Mouse (Mus musculus) gastrocnemius, adult 18-20 months (tissue): ENCODE measurements at regions not wholly inside any gene's neighbourhood (a gene's known extent, or its start where the extent isn't known, plus 50 kb on each side); places are given as distances from the start of the nearest gene placed in this dataset.

Experiments
- DNase-seq: peaks from one replicate; pipeline ENCODE4 v3.0.0; 2021; ENCODE audit warnings: low spot score

DNA sequence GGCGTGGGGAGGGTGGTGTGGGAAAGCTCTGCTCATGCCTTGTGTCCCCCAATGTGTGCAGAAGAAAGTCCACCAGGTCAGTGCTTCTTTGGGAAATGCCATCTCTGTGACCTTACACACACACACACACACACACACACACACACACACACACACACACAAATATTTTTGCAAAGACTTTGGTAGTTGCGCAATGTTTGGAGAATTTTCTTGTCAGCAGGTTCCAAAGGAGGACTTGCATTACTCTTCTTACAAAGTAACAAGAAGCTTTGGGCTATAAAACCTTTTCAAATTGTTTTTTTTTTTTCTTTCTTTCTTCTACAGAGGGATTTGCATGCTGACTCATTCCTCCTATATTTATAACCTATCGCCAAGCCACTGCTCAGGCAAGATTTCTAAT is 59.1 kb upstream of the Npvf start:
- no peak for DNase-seq

DNA sequence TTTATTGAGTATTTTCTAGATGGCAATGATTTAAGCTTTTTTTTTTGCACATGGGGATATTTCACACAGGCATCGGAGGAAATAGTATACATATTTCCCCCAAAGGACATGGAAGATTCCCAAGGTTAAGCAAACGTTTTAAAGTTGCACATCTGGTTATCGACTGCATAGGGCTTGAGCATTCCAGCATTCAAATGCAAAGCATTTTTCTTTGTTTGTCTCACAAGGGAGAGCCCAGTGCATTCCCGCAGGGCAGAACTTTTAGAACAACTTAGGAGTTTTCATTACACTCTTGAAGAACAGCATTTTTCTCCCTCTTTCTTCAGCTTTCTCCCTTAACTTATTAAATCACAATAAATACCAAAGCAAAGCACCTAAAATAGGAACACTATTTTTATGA is 64.4 kb upstream of the Npvf start:
- no peak for DNase-seq

DNA sequence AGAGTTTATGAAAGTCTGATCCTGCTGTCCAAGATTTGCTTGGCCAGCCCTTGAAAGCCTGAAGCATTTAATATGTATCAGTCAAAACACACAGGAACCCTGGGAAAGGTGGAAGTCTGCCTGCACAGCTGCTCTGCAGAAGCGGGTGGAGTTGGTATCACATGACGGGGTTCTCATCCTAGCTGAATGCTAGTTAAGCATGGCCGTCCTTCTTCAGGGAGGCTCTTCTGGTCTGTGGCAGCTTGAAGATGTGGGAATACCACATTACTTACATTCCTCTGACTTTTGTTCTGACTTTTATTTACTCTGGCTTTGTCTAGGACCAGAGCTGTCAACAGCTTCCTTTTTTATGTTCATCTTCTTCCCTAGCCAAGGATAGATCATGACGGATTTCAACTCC is 66.1 kb upstream of the Npvf start:
- DNase-seq: peak; percentile 36

DNA sequence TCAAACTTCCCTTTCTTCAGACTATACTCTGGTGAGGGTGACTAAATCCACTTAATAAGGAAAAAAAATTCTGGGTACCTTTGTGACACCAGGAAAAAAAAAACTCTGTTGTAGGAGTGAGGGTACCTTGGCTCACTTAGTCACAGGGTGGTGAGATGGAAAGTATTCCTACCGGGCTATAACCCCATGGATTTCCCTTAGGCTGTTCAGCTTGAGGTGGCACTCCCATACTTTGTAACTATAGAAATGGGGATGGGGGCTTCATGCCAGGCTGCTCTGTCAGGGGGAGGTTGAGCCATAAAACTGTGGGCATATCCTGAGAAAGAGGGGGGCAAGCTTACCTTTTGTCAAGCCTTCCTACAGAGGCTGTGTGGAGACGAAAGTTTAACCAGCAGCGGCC is 71.4 kb upstream of the Npvf start:
- no peak for DNase-seq

DNA sequence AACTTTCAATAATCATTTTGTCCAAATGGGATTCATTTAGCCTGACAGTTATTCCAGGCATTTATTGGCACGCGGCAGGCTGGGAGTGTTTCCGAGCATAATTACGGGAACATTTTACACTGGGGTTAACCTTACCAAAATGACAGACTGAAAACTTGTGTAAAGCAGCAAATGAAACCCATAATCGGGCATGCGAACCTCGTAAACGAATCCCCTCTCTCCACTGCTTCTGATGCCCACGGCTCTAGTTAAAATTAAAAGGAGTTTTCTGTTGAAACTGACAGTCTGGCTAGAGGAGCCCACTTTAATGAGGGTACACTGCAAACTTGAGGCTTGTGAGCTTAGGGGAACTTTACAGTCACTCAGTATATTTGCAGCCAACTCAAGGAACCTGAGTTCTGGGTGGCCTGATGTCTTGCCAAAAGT is 71.9 kb upstream of the Npvf start:
- no peak for DNase-seq

DNA sequence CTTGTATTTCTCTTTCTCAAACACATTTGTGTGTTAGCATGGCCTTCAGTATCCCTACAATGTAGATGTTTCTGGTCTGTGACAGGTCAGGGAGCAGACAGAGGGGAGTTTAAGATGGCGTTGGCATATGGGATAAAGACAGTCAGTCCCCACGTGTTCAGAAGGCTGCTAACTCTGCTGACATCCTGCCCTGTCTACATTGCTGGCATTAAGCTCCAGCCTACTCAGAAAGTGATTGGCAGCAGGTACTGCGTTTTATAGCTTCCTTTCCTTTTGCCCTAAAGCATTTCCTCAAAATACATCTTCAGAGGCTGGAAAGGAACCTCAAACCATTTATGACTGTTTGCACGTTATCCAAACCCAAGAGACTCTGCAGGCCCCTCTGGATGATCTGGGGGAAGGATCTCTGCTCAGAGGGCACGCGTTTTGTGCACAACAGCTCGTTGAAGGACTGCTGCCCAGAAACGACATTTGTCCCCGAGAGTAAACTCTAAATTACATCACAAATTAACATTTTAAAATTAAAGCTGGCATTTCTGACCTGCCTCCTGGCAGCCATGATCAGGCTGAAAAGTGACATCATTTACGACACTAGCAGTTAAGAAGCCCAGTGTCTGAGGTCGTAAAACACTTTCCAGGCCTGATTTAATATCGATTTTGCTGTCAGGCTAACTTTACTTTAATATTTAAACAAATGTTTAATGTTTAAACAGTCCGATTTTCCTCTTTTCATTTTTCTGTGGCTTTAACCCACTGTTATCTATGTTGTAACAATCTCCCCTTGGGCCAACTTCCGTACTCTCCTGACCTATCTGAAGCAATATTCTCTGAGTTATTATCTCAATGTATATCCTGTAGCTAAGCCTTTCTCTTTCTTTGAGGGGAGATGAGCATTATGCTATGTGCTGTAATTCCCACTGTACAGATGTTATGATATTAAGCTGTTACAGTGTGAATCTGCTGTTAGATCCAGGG is 76.8 kb upstream of the Npvf start:
- DNase-seq: no peak

DNA sequence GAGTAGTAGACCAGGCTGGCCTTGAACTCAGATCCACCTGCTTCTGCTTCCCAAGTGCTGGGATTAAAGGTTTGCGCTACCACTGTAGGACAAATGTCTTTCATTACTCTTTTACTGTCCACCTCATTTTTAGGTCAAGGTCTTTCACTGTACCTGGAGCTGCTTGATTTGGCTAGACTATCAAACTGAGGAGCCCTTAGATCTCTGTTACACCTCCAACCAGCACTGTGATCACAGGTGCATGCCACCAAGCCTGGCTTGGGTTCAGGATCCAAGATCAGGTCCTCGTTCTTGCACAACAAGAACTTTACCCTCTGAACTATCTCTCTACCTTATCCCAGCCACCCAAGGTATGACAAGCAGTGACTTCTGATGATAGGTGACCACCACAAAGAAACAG is 80.5 kb upstream of the Npvf start:
- DNase-seq: no peak

DNA sequence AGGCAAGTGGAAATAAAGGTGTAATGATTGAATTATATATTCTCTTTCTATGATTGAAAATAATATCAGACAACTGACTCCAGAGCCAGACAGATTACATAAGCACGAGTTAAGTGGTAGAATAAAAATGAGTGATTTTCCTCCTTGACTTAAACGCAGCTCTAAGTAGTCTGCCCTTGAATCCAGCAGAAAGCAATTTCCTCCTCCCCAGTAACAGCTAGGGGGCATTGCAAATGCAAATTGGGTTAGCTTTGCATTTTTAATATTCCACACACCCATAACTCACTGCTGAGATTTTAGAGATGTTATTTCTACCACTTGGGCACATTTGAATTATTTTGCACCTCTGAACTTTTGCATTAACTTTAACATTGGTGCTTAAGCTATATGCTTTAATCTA is 81.6 kb upstream of the Npvf start:
- DNase-seq: no peak

DNA sequence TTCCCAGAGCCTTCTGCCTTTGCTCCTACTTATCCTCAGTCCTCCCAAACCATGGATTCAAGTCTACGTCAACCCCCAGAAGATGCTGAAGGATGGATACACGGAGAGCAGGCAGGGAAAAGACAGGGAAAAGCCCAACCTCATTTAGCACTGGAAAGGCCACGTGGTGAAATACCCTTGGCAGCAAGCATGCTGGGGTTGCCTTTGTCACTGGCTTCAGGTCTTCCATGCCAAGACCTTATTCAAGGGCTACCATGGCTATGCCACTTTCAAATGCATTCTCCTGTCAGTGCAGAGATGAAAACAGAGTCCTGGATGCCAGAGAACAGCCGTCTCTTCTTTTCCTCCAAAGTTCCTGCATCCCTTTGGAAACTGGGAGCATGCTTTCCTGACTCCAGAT is 87.8 kb upstream of the Npvf start:
- no peak for DNase-seq

DNA sequence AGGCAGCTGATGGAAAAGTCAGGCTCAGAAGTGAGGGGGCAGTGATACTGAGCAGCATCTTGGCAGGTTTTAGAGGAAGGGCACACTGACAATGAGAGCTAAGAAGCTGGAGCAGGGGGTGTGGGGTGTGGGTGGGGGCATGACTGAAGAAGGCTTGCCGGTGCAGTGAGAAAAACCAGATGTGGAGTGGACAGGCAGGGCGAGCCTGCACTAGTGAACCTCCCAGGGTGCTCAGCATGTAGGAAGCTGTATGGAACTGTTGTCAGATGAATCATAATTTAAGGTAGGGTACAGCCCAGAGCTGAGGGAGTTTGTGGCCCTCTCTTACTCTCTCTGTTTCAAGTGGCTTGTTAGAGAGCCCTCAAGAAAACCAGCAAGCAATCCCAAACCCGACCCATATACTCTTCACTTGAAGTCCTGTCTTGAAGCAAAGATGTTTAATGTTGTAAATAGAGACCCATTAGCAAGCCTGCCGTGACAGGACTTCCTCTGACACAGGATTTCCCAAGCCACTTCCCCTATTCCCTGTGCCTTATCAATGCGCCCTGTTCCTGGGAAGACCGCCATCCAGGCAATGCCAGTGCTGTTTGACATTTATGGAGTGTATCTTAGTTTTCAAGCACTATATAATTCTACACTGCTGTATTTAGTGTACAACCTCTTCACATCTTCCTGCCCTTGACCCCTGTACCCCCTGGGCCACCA is 90.4 kb upstream of the Npvf start:
- DNase-seq: no peak

DNA sequence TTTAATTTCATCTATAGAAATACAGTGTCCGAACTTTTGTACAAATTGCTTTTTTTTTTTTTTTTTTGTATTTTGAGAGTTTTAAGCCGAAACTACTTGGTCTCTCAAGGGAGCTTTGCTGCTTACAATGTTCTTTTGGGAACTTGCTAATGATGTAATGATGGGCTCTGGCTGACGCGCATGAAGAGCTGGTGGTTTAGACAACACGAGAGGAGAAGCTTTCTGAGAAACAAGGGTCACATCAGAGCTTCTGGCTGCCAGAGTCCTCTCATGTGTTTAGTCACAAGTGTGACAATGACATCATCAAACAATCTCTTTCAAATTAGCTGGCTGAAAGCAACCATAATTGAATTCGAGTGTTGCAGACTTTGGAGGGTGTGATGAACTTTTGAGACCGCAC is 98.9 kb upstream of the Npvf start:
- peak; percentile 11 for DNase-seq

DNA sequence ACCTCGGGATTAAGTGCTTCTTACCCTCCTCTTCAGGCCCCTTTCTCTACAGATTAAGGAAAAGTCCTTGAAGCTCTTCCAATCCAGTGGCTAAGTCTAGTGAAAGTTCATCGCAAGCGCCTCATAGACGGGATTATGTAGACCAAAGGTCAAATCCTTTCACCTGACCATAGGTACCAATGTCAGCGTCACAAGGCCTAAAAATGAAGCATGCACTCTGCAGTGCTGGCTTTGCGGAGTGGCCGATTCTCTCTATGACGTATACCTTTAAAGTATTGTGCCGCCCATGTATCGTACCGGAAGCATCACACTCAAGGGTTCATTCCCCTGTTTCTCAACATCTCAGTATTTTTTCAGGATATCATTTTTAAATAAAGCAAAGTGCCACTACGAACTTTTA is 100.5 kb upstream of the Npvf start:
- no peak for DNase-seq

DNA sequence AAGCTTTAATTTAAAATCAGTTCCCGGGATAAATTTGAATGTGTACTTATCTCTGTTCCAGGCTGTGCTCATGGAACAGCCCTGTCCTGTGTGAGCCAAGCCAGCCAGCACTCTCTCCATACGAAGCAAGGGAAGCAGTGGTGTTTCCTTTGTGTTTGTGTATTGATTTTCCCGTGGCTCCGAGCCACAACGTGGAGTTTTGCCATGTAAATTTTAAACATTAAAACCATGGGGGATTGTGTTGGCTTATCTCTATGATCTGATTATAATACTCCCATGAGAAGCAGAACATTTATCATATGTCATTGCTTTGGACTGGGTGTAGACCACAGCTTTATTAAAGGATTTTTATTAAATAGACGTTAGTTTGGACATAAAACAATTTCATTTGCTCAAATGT is 106.1 kb upstream of the Npvf start:
- no peak for DNase-seq

DNA sequence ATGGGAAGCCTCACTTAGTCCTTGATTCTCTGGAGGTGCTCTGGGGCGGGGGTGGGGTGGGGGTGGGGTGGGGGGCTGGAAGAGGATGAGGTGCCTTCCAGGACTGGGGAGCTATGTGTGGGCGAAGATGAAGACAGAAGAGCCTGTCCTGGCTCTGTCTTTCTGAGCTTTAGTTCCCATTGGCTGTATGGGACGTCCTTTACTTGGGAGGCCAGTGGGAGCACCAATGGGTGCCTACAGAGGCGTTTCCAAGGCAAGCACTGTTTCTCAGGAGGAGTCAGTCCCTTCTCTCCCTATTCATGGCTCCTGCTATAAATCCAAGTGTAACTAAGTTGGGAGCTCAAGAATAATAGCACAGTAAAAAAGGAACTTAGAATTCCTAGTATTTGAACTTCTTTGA is 108.9 kb upstream of the Npvf start:
- DNase-seq: no peak

DNA sequence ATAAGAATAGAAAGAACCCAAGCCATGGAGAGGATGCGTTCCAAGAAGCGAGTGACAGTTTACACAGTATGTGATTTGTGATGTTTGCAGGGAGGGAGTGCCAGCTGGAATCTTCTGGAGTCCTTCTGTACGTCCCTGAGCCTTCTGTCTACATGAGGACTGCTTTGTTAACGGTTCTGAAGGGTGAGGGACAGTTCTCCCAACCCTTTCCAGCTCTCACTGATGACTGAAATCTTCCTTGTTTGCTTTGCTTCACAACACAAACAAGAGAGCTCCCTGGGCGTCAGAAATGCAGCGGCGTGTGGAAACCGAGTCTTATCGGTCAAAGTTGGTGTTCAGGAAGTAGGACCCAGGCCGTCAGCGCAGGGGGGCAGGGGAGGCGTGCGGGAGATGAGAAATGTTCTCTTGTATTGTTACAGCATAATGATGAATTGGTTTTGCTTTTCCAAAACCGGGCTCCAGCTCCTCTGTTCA is 112.2 kb upstream of the Npvf start:
- DNase-seq: no peak

DNA sequence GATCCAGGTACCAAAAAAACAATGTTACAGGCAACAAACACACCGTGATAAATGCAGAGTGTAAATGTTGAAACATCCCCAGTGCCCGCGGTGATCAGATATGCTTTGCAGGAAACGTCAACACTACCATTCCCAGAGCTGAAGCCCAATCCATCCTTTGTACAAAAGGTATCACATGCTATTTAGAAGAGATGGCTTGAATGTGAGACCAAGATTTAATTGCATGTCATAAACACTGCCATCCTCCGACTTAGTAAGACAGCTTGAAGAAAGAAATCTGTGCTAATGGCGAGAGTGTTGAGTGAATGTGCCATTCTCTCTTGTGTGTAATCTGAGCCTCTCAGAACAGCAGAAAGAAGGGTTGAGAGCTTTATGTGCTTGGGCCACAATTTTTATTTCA is 112.9 kb upstream of the Npvf start:
- DNase-seq: no peak

DNA sequence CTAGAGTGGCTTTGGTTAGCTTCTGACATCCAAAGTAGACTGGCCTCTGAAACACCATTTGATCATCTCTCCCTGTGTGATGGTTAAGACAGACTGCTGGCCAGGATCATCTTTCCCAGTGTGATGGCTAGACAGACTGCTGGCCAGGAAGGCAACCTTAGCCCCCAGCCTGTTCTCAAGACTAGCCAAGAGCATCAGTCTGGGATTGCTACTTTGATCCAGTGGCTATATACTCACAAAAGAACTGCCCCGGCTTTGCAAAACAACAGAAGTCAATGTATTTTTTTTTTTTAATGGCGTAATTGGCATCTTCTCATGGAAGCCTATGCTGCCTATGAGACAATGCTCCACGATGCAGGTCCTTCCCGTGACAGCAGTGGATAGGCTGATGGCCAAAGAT is 113.6 kb upstream of the Npvf start:
- DNase-seq: no peak

DNA sequence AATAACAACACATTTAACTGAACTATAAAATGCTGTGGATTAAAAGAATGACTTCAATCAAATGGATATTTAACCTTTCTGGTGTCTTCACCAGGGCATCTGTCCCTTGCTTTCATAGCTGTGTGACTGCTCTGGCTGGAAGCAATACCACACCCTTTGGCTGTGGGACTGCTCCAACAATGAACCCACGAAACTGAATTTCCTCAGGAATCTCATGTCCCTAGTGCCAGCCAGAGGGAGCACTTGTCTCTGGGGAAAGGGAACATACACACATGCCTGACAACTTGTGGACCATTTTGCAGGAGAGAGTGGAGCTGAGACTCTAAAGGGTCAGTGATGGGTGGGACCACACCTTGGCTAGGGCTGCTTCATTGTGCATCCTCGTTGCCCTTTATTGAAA is 114.9 kb upstream of the Npvf start:
- no peak for DNase-seq

DNA sequence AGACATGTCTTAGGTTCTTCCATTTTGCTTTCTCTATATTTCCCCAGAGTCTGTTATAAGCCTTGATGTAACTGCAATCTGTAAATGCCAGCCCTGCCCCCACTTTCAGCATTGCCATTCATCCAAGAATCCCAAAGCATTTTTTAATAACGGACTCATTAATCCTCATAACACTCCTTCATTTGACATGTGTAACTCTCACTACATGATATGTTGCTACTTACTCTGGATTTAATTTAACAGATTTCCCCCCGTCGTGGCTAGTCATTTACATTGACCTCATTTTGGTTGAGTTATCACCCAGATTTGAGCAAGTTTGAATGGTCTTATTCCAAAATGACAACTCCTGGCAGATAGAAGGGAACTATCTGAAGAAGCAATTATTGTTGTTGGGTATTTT is 116.2 kb upstream of the Npvf start:
- DNase-seq: no peak

DNA sequence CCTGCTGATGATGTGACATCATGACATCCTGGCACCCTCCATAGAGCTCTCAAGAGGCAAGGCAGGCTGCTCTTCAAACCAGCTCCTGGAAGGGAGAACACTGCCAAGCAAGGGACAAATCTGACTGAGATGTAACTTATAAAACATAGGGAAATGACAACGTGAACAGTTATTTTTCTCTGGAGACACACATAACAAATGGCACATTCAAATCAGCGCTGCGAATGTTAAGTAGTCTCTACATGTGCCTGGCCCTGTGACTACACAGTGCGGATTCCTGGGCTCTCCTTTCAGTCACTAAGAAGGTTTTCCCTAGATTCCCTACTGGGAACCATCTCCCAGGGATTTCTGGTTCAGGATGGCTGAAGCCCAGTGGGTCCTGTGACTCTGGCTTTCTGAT is 121.4 kb upstream of the Npvf start:
- no peak for DNase-seq

DNA sequence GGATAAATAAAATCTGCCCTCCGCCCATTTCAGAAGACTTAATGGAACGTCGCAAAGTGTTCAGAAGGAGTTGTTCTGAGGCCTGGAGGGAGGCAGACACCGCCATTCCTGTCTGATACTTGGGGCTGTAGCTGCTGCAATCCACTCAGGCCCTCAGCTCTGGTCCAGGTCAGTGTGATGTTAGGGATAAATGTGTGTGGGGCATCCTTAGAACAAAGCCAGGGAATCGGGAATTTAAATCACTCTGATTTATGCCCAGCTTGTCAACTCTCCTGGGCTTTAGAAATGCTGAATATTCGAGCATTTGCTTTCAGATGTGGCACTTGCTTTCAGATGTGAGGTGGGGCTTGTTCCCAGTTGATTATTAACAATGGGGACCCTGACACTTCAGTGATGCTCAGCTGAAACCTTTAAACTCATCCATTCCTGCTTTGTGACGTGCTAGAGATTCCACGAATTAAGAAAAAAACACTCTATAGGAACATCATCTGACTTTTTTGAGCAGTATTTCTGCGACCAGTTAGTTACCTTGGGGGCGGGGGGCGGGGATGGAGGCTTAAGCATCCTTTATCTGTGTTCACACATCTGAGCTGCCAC is 122.1 kb upstream of the Npvf start:
- DNase-seq: no peak

DNA sequence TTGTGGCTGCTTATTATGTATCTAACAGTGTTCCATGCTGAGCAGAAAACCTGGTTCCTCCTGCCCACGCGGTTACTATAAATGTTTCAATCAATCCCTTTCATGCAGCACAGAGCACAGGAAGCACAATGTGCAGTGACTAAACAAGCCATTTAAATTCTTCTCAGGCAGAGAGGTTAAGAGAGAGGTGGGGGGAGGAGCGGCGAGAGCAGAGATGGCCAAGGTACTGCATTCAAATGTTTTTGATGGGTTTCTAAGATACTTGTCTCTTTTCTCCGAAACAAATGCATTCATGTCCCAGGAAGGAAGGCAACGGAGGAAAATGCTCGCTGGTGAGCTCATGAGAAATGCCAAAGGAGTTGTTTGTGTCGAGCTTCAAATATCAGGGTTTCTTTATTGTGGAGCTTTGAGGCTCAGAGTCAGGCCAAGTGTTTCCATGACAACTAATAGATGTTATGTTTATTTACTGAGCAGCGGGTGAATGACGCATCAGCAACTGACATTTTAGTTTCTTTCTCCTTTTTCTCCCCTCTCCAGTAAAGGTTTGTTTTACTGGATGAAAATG is 122.8 kb upstream of the Npvf start:
- DNase-seq: no peak
